Mouse (Mus musculus) midbrain, postnatal 0 days (tissue): Measurements from ENCODE around the gene Olfr1461. TPM values are rescaled to one million over a fixed set of nuclear protein-coding genes. Genes with fewer than 3 reads are reported as not detected.

Experiments
- ATAC-seq: fragments of 200-750 bp; cut with Nextera tagmentation; 2 replicates; pipeline ENCODE4 v1.8.0; 2017; ENCODE audit warnings: moderate number of reproducible peaks, mild to moderate bottlenecking, moderate TSS enrichment, moderate library complexity; ENCODE audit not compliant: low FRiP score
- DNase-seq: peaks from one replicate; pipeline ENCODE4 v3.0.0-alpha.2; 2015; ENCODE audit warnings: low spot score
- H3K27ac ChIP-seq: fragments of 300-500 bp; sonication (generic); 2 replicates; pipeline ENCODE4 v1.5.1; 2014; ENCODE audit warnings: low read depth, mild to moderate bottlenecking, low read length, mixed read lengths
- H3K27me3 ChIP-seq: fragments of 300-500 bp; sonication (generic); 2 replicates; pipeline ENCODE4 v1.6.1; 2014; ENCODE audit warnings: low read length, control low read depth, mixed read lengths; ENCODE audit not compliant: insufficient read depth
- H3K36me3 ChIP-seq: fragments of 300-500 bp; sonication (generic); 2 replicates; pipeline ENCODE4 v1.6.1; 2014; ENCODE audit warnings: low read length, control low read depth, mixed read lengths; ENCODE audit not compliant: insufficient read depth
- H3K4me1 ChIP-seq: fragments of 300-500 bp; sonication (generic); 2 replicates; pipeline ENCODE4 v1.6.1; 2014; ENCODE audit warnings: mild to moderate bottlenecking, control low read depth, antibody characterized with exemption, low read length, mixed read lengths; ENCODE audit not compliant: insufficient read depth
- H3K4me2 ChIP-seq: fragments of 300-500 bp; sonication (generic); 2 replicates; pipeline ENCODE4 v1.6.1; 2014; ENCODE audit warnings: low read depth, mild to moderate bottlenecking, low read length, mixed read lengths; ENCODE audit not compliant: poor library complexity, severe bottlenecking
- H3K4me3 ChIP-seq: fragments of 300-500 bp; sonication (generic); 2 replicates; pipeline ENCODE4 v1.5.1; 2014; ENCODE audit warnings: low read depth, mild to moderate bottlenecking, low read length, moderate library complexity
- H3K9ac ChIP-seq: fragments of 300-500 bp; sonication (generic); replicated peaks from 2 replicates; pipeline ENCODE4 v1.6.1; 2014; ENCODE audit warnings: mild to moderate bottlenecking, low read length, moderate library complexity, mixed read lengths; ENCODE audit not compliant: poor library complexity, severe bottlenecking
- H3K9me3 ChIP-seq: fragments of 300-500 bp; sonication (generic); 2 replicates; pipeline ENCODE4 v1.6.1; 2016; ENCODE audit warnings: low read length, control low read depth
- CTCF ChIP-seq: IDR thresholded peaks from 2 replicates; pipeline ENCODE4 v1.5.1; 2016; ENCODE audit warnings: antibody characterized with exemption, mild to moderate bottlenecking
- WGBS: fragments of 180-500 bp; shearing (Covaris S2); extraction: QIAGEN DNeasy Blood & Tissue Kit; methylation state at CpG from one replicate; pipeline ENCODE4 v1.1.7; 2014; 5-methylcytosine and 5-hydroxymethylcytosine counted together
- polyA plus RNA-seq: library from polyadenylated mRNA; unstranded; fragments of >200 nt; fragmentation: Nextera tagmentation; extraction: Ambion mirVana; gene quantifications from 2 replicates; pipeline ENCODE4 v1.2.1, GENCODE M21; 2015
- total RNA-seq: library from RNA; depleted of rRNA; stranded (reverse); fragments of >200 nt; gene quantifications from 2 replicates; pipeline ENCODE4 v1.2.3, GENCODE M21; 2014; rRNA removed

The Olfr1461 gene
- total RNA-seq (not detected in 2 replicates), polyA plus RNA-seq (not detected in 2 replicates)

- no peak within 1 kb of the TSS for H3K4me2 ChIP-seq
- DNase-seq (no peak), ATAC-seq (no peak)
- H3K36me3 ChIP-seq: no peaks in the 10 kb centered on the region
- no peak within 1 kb of the TSS for H3K9ac ChIP-seq
- H3K27ac ChIP-seq: no peak within 1 kb of the TSS
- H3K9me3 ChIP-seq: peaks cover 2% of the 10 kb centered on the region; the same call in 1 of the 2 replicates
- no peaks in the 10 kb centered on the region for H3K4me1 ChIP-seq
- TF ChIP-seq CTCF: no peak
- no peaks in the 10 kb centered on the region for H3K27me3 ChIP-seq
- H3K4me3 ChIP-seq: no peak within 1 kb of the TSS
- 44% methylated on average over 1 of the region's 1 CpGs for WGBS
Measured at GRCm38 (mm10) chr19:13162700-13163099, at the start of gene Olfr1461. TSS of gene Olfr1461 (plus strand) at chr19:13163000.

GRCm38 (mm10) chr19:13149449-13149848, 13.4 kb upstream of the Olfr1461 start, which contains the start of gene Olfr1459:
TSS of gene Olfr1459 (minus strand) at chr19:13149549.
- no peak within 1 kb of the TSS for H3K9ac ChIP-seq
- WGBS: 74% methylated on average over 1 of the region's 1 CpGs
- ATAC-seq (no peak), DNase-seq (no peak)
- peaks cover 10% of the 10 kb centered on the region; the same call in 1 of the 2 replicates for H3K9me3 ChIP-seq
- no peak for TF ChIP-seq CTCF
- no peak within 1 kb of the TSS for H3K4me3 ChIP-seq
- no peaks in the 10 kb centered on the region for H3K27me3 ChIP-seq
- H3K27ac ChIP-seq: no peak within 1 kb of the TSS
- H3K36me3 ChIP-seq: no peaks in the 10 kb centered on the region
- no peak within 1 kb of the TSS for H3K4me2 ChIP-seq
- no peaks in the 10 kb centered on the region for H3K4me1 ChIP-seq

GRCm38 (mm10) chr19:13185434-13185833, 22.6 kb downstream of the Olfr1461 start, which contains the start of gene Olfr1462:
TSS of gene Olfr1462 (plus strand) at chr19:13185734.
- no peak for DNase-seq
- Histone ChIP-seq H3K27me3 (no peaks in the 10 kb centered on the region), H3K27ac (no peak within 1 kb of the TSS), H3K9me3 (peaks cover 12% of the 10 kb centered on the region; the same call in 1 of the 2 replicates), H3K9ac (no peak within 1 kb of the TSS), H3K4me1 (no peaks in the 10 kb centered on the region), H3K36me3 (no peaks in the 10 kb centered on the region), H3K4me2 (no peak within 1 kb of the TSS), H3K4me3 (no peak within 1 kb of the TSS)
- ATAC-seq: no peak
- WGBS: 80% methylated on average over 1 of the region's 1 CpGs
- no peak for TF ChIP-seq CTCF

Other genes starting within 250 kb of the Olfr1461 start
- gene Olfr1448, start 238.6 kb upstream of the Olfr1461 start, total RNA-seq: not detected in 2 replicates
- not detected in 2 replicates for gene Olfr1448, start 238.6 kb upstream of the Olfr1461 start, polyA plus RNA-seq
- not detected in 2 replicates for gene Olfr1449, start 232.2 kb upstream of the Olfr1461 start, total RNA-seq
- gene Olfr1449, start 232.2 kb upstream of the Olfr1461 start, polyA plus RNA-seq: not detected in 2 replicates
- gene Olfr1450, start 212.7 kb upstream of the Olfr1461 start, total RNA-seq: not detected in 2 replicates
- not detected in 2 replicates for gene Olfr1450, start 212.7 kb upstream of the Olfr1461 start, polyA plus RNA-seq
- not detected in 2 replicates for gene Olfr1451, start 168.0 kb upstream of the Olfr1461 start, total RNA-seq
- gene Olfr1451, start 168.0 kb upstream of the Olfr1461 start, polyA plus RNA-seq: not detected in 2 replicates
- not detected in 2 replicates for gene Olfr1453, start 134.7 kb upstream of the Olfr1461 start, total RNA-seq
- gene Olfr1453, start 134.7 kb upstream of the Olfr1461 start, polyA plus RNA-seq: not detected in 2 replicates
- not detected in 2 replicates for gene Olfr1454, start 102.4 kb upstream of the Olfr1461 start, total RNA-seq
- gene Olfr1454, start 102.4 kb upstream of the Olfr1461 start, polyA plus RNA-seq: not detected in 2 replicates
- not detected in 2 replicates for gene Olfr1457, start 65.1 kb upstream of the Olfr1461 start, total RNA-seq
- gene Olfr1457, start 65.1 kb upstream of the Olfr1461 start, polyA plus RNA-seq: not detected in 2 replicates
- gene Olfr1458, start 56.2 kb upstream of the Olfr1461 start, total RNA-seq: not detected in 2 replicates
- gene Olfr1458, start 56.2 kb upstream of the Olfr1461 start, polyA plus RNA-seq: not detected in 2 replicates
- gene Olfr1459, start 13.5 kb upstream of the Olfr1461 start, total RNA-seq: under 0.01 TPM in 1 of 2 replicates, not detected in the other
- not detected in 2 replicates for gene Olfr1459, start 13.5 kb upstream of the Olfr1461 start, polyA plus RNA-seq
- not detected in 2 replicates for gene Olfr1462, start 22.7 kb downstream of the Olfr1461 start, total RNA-seq
- not detected in 2 replicates for gene Olfr1462, start 22.7 kb downstream of the Olfr1461 start, polyA plus RNA-seq
- gene Olfr1463, start 68.3 kb downstream of the Olfr1461 start, total RNA-seq: not detected in 2 replicates
- not detected in 2 replicates for gene Olfr1463, start 68.3 kb downstream of the Olfr1461 start, polyA plus RNA-seq
- not detected in 2 replicates for gene Olfr1465, start 152.5 kb downstream of the Olfr1461 start, total RNA-seq
- not detected in 2 replicates for gene Olfr1465, start 152.5 kb downstream of the Olfr1461 start, polyA plus RNA-seq
- not detected in 2 replicates for gene Olfr1466, start 175.9 kb downstream of the Olfr1461 start, total RNA-seq
- gene Olfr1466, start 175.9 kb downstream of the Olfr1461 start, polyA plus RNA-seq: not detected in 2 replicates
- not detected in 2 replicates for gene Olfr1467, start 199.2 kb downstream of the Olfr1461 start, total RNA-seq
- not detected in 2 replicates for gene Olfr1467, start 199.2 kb downstream of the Olfr1461 start, polyA plus RNA-seq
- not detected in 2 replicates for gene Olfr1469, start 244.8 kb downstream of the Olfr1461 start, total RNA-seq
- gene Olfr1469, start 244.8 kb downstream of the Olfr1461 start, polyA plus RNA-seq: not detected in 2 replicates